Mouse (Mus musculus) embryo, embryonic 11 days (tissue): ENCODE data around the gene Wbp1l.

Experiments used
- DNase-seq: peaks from one replicate; pipeline ENCODE4 v3.0.0-alpha.2; 2015

The Wbp1l gene

DNA sequence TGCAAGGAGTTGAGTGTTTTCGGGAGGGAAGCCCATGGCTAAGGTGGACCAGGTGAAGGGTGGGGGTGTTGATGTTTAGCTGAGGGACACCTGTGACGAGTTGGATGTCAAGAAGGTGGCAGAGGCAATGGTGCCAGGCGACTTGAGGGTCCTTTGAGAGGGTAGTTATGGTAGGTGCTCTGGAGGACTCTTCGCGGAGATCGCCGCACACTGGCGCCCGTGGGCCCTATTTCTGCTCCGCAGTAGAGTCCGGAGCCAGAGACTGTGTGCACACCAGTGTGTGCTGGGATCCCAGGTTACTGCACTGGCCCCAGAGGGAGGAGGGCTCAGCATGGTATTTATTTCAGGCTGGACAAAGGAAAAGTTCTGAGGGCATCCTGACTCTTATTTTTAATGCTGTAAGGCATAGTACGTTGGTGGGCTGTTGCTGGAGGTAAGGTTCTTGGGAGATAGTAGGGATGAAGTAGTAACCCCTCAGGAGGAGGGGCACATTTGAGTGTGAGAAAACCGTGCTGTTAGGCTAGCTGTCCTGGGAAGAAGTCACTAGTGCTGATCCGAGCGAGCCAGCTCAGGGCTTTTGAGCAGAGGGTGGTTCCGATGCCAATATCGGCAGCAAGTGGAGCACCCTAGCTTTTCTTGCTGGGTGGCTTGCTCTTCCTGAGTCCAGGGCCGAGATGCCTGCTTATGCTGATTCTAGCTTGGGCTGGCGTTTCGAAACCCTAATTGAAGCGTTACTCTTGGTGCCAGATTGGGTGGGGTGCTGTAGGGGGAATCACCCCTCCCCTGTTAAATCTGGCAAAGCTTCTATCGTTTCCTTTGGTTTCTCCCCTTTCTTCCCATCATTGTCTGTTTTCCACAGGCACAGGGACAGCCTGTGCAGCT, 732 bp downstream of the Wbp1l start:
- DNase-seq: peak; percentile 21

DNA sequence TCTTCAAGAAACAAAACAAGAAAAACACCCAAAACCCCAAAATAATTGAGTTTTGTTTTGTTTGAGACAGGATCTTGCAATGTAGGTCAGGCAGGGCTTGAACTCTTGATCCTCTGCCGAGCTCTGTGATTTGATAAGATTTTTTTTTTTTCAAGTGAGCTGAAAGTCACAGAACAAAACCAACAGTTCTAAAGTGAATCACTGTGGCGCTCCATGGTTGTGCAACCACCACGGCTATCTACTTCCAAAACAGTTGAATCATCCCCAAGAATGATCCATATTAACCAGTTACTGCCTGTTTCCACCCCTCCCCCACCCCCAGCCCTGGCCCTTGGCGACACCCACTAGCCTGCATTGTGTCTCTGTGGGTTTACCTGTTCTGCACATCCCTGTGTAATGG, 1.5 kb downstream of the Wbp1l start:
- no peak for DNase-seq

DNA sequence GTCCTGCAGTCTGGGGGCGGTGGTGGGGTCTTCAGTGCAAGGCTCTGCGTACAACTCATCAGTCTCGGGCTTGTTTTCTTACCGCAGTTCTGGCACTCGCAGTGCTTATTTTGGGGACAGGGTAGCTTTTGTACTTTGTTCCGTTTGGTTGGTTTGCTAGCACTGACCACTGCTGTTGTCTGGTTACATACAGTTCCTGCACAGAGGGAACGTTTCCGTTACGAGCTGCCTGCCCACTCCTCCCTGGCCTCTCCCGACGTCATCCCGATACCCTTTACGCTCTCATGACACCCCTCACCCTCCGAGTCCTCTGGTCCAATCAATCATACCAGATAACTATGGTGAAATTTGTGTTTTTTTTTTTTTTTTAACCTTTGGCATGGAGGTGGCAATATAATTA, 2.6 kb downstream of the Wbp1l start:
- no peak for DNase-seq

DNA sequence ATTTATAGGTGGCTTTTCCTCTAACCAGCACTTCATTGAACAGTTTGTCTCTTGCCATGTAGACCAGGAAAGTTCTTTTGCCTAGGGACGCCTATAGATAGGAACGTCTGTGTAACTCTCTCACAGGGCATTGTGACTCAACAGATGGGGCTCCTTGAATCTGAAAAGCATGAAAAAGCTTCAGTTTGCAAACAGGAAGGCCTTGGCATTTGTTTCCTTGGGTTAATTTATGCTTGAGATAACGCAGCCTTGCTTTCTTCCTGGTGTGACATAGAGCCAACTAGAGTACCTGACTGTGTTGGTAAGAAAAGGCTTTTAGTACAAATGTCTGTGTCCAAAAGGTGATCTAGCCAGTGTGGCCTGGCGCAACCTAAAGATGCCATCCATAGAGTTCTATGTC, 3.5 kb downstream of the Wbp1l start:
- DNase-seq: no peak

DNA sequence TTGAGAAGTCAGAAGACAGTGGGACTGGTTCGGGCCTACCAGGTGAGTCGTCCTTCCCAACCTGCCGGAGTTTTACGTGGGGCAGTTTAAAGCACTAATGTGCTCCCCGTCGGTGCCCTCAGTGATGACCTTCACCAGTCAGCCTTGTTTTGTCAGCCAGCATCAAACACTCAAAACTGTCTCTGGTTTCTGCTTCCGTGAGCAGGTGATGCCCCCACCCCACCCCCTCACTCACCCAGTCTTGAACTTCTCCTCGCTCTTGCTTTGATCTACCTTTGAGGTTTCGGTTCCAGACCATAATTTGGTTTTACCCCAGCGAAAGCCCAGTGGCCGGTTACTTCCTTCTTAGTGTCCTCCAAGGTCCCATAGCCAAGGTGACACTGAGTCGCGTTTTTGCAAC, 7.8 kb downstream of the Wbp1l start:
- DNase-seq: no peak

DNA sequence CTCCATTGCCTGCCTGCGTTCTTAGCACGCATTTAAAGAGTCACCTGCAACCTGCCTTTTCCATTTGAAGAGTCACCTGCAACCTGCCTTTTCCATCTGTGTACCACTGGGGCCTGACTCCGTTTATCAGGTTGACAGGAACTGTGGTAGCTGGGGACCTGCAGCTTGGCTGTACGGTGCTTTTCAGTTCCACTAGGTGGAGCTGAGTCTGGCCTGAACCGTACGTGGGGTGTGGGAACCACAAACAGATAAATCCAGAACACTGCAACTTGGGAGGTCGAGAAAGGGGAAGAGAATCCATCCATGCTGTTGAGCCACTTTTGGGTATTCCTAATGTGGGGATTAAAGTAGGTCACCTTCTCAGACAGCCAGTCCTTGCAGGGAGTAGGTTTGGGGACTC, 8.5 kb downstream of the Wbp1l start:
- DNase-seq: peak; percentile 20

DNA sequence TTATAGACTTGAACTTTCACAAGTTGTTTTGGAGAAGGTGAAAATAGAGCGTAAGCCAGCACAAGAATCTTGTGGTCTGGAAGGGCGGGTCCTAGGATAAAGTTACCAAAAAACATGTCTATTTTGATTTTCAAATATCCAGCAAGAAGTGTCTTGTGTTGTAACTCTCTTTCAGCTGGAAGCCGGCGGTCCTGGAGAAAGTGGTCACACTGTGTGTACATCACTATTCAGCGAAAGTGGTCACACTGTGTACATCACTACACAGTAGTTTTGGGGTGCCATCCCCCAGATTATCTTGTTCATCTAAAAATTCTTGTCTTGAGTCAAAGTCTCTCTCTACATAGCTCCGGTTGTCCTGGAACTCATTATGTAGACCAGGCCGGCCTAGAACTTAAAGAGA, 9.3 kb downstream of the Wbp1l start:
- no peak for DNase-seq

DNA sequence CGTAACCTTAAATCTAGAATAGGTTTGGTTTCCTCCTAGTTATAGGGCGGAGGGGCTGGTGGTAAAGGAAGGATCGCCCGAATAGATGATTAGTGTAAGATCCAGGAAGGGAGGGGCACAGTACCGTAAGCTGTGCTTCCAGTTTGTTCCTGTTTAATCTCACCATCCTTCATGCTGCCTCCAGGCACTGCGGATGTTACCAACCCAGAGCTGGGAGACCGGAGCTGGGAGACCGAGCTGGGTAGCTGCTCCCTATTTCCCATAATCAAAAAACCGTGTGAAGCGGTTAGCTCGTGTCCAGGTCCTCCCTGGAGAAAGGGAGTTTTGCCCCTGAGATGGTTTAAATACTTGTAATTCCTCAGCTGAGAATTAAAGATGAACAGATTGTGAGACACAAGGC, 17.5 kb downstream of the Wbp1l start:
- DNase-seq: no peak

DNA sequence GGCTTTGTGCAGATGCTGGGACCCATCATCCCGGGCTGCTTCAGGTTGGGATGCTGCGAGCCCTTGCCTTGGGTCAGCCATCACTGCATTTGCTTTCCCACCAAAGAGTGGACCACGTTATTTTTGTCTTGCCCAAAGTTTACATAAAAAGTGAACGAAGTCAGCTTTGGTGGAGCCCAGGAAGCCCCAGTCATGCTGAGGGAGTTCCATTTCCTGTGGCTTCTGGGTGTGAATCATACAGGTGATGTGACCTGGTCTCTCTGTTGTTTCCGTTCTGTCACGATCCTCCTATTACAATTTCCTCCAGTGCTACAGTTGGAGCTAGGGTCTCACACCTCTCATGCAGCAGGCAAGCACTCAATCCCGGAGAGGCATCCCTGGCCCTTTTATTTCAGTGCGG, 18.5 kb downstream of the Wbp1l start:
- no peak for DNase-seq

DNA sequence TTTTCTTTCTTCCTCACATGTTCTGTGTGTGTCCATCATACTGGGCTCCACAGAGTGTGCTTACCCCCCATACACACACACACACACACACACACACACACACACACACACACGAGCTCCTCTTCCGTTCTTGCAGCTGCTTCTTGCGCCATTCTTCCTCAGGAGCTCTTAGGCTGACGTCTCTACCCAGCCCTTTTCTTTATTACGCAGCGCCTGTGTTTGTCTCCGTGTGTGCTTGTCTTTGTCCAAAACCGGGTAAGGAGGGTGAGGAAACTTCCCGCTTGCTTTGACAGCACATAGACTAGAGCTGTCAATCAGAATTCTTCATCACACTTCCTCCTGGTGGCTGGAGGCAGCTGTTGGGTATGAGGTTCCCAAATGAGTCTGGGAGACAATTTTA, 19.4 kb downstream of the Wbp1l start:
- no peak for DNase-seq

DNA sequence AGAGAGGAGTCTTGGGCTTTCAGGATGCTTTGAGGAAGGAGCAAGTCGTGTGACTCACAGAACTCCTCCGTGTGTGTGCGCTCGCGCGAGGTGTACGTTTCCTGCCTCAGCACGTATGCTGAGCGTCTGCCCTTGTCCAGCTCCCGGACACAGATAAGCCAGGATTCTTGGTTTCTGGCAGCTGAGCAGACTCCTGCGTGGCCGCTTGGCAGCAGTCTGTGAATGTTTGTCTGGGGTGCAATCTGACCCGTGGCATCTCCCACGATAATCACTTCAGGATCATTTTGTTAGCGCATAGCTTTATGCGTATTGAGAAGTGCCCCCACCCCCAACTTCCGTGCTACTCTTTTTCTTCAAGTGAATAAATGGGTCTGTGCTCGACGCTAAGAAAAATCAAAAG, 20.1 kb downstream of the Wbp1l start:
- DNase-seq: peak; percentile 24

DNA sequence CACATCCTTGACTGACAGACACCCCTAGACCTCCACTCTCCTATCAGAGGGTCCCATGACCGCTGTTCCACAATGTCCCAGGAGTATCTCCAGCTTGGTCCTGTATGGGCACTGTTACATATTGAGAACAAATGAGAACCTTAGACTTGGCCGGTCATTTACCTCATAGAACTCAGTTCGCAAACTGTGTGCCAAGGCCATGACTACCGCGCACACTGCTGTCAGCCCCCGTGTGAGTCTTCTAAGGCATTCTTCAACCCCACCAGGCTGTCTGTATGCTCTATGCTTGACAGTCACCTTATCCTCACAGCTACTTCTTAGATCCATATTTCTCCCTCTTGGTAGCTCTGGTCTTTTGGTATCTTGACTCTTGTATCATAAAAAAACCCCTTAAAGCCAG, 20.6 kb downstream of the Wbp1l start:
- no peak for DNase-seq

DNA sequence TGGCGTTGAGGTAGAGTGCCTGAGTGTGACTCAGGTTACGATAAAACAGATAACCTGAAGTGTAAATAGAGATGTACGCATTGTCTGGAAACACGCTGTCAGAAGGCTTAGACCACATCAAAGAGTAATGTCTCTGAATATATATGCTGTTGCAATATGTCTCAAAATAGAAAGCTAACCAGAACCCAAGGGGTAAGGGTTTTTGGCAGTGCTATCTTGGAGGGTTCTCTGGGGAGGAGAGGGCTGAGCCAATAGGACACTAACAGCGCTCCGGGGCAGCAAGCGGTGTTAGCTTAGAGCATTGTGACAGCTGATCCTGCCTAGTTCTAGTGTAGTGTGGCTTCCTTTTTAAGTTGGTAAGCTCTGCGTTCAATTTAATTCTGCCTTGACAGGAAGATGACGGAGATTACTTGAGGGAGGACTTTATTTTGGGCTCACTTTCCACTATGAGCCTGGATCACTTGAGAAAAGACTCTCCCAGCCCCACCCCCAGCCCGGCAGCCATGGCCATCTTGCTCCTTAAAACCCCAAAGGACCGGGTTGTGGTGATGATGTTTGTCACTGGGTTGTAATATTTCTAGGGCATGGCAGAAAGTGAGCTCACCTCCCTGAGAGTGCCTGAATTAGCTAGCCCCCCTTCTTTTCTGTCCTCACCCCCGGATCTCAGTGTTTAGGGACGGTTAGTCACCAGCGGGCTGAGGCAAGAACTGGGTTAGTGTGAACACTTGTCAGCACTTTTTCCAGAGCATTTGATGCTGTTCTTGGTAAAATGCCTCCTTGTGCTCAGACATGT, 21.3 kb downstream of the Wbp1l start:
- DNase-seq: no peak

DNA sequence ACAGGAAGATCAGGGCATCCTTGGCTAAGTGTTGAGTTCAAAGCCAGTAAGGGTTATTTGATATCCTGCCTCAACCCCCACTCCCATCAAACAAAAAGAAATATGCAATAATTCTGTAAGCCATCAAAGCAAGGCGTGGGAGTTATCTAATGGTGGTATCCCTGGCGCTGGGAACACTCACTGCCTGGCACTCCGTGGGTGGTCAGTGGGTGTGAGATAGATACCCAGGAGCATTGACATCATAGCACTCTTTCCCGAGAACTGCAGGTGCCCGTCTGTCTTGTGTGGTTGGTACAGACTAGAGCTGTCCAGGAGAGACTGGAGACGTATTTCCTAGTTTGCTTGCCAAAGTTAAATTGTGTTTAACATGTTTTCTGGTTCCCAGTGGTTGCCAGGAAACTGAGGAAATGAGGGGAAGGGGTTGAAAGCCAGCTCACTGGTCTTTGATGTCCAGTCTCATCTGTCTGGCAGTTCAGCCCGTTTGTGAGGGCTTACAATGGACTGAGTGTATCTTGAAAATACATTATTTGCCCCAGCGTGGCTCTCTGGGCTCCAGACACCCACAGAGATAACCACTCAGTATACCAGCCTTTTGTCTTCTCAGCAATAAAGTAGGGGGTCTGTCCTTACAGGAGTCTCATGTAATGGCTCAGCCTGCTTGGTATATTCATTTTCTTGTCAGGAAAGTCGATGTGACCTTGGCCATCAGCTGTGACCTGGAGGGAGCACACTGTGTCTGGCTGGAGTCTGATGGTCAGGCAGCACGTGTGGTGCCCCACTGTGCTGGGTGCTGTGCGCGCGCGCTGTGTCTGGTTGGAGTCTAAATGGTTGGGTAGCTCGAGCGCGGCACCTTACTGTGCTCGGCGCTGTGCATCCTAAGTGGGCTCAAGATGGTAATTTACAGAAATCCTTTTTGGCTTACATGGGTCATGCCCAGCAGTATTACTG, 22.6 kb downstream of the Wbp1l start:
- DNase-seq: no peak

DNA sequence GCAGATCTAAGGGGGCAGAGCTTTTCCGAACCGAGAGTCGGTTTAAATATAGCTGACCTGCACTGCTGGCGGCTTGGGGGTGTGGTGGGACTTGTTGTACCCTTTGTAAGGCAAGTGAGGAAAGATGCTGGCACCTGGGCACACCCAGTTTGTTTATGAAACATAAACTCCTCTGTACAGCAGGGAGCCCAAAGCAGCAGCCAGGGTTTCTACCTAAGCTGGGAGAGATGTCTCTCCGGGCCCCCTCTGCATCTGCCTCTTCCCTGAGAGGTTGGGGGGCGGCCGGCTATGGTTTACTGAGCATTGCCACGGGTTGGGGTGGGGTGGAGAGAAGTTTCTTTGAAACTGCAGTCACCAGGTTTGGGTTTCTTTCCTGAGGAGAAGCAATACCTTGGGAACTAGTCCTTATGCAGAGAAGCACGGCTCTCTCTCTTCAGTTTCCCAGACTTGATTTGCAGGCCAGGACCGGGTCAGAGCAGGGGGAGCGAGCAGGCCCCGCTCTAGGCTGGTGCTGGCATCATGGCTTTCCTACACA, 23.8 kb downstream of the Wbp1l start:
- no peak for DNase-seq

DNA sequence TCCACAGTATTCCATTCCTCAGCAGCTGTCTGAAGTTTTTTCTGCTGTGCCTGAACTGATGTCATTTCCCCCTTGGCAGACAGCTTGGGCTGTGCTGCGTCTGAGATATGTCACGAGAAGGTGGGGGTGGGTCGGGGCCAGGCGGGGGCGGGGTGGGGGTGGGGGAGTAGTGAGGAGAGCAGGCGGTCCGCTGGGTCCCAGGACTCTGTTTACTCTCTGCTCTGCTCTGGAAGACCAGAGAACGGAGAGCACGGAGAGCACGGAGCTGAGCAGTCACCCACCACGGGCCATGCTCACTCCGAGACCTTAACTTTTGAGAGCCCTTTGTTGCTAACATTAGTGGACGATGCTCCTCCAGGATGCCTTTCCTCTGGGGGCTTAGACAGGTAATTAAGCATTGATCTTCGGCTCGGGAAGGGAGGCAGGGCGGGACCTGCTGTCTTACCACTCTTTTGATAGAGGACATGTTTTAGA, 24.3 kb downstream of the Wbp1l start:
- peak; percentile 70 for DNase-seq

DNA sequence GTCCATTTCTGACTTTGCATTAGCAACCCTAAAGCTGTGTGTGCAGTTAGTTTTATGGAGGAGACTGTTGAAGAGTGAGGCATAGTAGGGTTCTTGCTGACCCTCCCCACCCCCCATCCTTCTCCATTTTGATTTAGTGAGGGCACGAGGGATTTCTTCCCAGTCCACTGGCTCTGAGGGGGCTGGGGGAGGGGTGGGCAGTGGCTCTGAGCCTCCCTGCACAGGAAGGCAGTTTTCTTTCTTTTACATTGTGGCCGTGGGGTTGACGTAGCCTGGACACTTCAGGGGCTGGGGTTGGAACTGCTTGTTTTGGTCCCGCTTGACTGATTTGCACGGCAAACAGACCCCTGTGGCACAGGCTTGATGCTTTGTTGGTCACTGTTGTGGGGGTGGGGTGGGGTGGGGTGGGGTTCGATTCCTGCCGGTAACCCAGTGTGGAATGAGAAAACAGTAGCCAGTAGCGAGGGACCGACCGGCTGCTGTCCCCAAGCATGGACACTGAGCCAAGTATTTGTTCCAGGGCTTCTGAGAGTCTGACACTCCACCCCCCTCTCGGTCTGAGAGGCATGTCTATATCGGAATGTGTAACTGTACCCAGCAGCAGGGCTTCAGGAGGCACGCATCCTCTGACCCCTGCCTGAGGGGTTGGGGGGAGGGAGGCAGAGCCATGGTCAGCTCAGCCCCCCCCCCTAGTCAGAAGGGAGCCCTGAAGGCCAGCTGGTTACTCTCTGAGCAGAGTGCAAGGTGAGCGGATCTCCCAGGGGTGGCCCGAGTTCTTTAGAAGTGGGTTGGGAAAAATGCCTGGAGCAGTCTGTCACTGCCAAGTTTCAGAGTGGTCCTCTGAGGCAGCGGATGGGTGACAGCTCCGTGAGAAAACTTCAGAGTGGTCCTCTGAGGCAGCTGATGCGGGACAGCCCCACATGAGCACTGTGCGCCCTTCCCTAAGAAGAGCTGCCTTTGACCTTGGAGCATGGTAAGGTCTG, 25.2 kb downstream of the Wbp1l start:
- DNase-seq: peak; percentile 75

DNA sequence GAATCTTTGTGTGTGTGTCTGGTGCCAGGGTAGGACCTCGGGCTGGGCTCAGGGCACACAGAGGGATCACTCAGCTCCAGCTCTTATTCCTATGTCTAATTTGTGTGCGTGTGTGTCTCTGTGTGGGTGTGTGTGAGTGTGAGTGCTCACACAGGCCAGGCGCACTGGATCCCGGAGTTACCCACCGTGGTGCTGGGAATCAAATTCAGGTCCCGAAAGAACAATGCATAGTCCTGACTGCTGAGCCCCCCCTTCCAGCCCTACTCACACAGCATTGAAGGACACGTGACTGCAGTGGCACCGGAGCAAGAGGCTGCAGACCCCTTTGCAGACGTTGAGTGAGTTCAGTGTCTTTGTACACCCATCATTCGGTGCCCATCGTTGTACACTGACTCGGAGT, 26.1 kb downstream of the Wbp1l start:
- no peak for DNase-seq

DNA sequence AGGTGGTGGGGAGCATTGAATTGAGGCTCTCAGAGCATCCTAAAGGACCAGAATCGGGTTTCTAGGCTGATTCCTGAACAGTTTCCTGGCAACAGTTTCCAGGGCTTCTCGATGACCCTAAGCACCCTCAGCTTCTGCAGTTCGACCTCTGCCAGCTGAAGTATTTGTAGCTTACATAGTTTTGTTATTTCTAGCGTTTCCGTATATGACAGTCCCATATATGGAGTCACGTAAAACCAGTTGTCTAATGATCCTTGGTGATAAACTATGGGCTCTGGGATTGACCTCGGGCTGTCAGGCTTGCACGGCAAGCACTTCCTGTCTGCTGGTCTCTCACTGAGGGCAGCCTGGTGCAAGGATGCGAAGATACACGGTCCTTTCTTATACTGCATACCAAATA, 26.6 kb downstream of the Wbp1l start:
- DNase-seq: no peak

DNA sequence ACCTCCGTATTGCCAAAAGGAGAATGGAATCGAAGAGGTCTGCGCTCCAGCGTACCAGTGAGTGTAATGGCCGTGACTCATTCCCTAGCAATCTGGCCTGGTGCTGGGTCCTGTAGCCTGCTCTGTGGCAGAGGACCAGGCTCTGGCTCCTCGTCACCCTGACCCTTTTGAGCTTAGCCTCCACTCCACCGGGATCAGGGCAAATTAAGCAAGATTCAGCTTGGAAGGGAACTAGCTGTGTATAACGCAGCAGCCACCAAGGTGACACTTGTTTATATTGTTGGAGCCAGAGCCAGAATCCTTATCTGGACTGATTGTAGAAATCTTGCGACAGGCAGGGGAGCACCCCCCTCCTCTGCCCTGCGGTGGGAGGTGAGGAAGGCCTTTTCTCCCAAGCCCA, 29.5 kb downstream of the Wbp1l start:
- DNase-seq: no peak

DNA sequence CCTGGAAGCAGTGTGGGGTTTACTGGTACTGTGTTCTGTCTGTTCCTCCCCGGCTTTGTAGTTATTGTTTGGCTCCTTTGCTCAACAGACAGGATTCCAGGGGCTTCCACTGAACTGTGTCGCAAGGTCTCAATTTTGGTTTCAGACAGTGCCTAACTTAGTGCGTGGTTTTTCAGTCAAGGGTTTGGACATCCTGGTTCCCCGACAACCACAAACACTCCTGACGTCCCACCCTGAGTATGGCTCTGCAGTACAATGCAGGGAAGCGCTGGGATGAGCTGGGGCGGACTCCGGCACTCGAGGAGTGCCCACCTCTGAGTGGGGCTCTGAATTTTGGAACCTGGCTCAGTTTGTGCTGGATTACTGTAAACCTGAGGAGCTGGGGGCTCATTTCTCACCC, 30.9 kb downstream of the Wbp1l start:
- DNase-seq: no peak

DNA sequence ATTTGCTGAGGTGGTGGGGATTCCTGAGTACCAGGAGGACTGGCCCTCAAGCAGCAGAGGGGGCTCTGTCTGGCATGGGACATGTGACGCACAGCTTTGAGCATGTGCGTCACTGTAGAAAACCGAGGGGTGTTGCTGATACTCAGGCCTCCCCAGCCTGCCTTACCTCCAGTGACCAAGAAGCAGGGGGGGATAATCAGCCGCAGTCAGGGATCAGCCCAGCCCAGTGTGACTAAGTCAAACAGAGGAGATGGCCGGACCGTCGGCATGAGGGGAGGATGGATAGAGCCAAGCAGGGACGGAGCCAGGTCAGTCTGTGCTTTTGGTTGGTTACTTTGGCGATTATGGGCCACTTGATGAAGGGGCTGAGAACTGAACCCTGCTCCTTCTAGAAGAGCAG, 32.8 kb downstream of the Wbp1l start:
- no peak for DNase-seq
